Mouse (Mus musculus) right cerebral cortex, postnatal 36 days (tissue): ENCODE measurements around the gene Ehbp1.

Experiments used
- DNase-seq, 2 experiments: peaks; one replicate each; pipeline ENCODE4 v3.0.0; 2022; ENCODE audit warnings: low spot score in 2 of 2, mixed read lengths in 1 of 2

Ehbp1 gene

DNA sequence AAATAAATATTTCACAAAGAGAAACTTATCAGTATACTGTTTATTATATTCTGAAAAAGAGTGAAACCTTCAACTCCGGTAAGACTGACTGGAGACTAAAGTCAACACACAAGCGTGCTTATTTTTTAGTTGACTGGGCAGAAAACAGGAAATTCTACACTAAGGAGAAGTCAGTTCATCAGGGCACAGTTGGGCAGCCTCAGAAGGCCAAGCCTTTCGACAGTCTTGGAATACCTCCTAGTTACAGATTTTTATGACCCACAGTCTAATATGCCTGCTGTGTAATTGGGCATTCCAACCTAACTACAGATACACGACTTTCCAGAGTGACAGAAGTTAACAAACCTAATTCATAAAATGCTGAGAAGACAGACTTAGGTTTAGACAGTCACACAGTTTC is 145.3 kb downstream of the Ehbp1 start:
- DNase-seq = no peak

DNA sequence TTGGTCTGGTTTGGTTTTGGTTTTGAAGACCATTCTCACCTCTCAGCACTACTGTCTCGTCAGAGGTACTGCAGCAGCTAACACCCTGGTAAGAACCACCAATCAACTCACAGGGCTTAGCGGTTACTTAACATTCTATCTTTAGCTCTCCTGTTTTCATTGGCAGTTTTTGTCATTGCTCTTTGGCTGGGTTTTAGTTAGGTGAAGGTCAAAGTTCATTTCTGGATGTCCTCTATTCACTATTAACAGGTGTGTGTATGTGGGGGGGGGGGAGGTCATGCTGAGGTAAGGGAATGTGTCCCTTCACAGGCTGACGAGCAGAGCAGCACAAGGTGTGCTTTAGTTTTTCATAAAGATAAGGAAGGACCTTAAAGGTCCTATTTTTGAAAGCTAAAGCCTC is 147.5 kb downstream of the Ehbp1 start:
- no peak for DNase-seq

DNA sequence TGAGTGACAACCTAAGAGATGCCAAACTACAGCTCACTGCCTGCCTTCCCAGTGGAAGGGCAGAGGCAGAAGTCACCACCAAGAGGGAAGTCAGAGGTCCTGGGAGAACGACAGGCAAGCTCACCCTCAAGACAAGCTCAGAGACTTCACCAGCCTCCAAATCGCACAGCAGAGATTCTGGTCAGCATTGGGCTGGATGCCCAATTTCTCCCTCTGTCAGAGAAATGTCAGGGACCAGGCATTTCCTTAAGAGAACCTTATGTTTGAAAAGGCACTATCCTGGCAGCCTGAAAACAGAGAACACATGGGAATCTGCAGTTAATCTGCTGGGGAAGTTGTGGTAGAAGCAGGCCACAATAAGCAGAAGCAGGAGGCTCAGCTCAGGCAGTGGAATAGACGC is 151.5 kb downstream of the Ehbp1 start:
- no peak for DNase-seq

DNA sequence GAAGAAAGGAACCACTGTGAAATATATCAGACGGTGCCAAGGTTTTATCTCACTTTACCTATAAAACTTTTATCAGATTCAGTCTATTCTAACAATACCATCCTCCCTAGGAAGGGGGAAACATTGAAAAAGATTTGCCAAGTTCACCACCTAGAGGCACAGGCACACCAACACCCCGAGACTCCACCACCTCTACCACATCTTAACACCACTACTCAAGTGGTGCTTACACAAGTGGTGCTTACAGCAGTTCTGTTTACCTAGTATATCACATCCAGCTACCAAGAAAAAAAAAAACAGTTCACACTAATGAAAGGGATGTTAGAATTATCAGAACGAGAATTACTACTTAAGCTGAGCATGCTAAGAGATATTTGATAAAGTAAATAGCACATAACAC is 152.1 kb downstream of the Ehbp1 start:
- DNase-seq = no peak

DNA sequence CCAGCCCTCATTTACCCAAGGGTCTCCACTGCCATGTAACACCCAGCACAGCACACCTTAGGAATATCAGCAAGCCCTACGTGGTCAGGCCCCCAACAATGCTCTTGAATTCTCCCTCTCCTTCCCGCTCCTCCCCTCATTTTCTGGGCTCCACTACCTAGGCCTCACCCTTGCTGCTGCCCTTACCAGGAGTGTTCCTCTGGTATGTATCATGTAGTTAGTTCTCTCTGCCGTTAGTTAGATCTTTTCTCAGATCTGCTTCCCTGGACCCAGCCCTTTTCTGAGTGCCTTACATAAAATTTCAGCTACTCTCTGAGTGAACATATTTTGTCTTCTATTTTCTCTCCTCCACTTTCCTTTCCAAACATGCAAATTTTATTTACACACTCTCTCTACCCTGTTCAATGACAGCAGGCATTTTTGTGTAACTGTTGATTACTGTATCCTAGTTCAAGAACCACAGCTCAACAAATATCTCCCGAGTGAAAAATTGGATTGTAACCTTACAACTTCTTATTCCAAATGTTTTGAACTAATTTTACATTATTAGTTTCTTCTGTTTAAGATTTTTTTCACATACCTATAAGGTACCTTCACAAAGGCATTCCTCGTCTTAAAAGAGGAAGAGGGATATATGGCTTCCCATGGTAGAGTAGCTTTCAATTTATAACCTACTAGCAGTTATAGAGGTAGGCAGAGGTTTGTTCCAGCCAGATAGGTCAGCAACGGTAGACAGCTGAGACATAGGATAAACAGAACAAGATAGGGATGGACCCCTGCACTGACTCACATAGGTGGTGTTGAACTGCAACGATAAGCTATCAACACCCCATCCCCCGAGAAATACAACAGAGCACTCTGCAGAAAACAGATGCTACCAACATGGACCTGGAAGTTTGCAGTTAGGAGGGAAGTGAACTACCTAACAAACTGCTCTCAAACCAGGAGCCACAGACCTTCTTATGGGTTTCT is 160.3 kb downstream of the Ehbp1 start:
- DNase-seq = no peak

- no peak for DNase-seq
Observed at GRCm38 (mm10) chr11:22180146-22180545, 161.9 kb downstream of the Ehbp1 start.

- no peak for DNase-seq
Observed at GRCm38 (mm10) chr11:22178569-22178968, 163.5 kb downstream of the Ehbp1 start.

- DNase-seq = no peak
Observed at GRCm38 (mm10) chr11:22174311-22174710, 167.8 kb downstream of the Ehbp1 start.

GRCm38 (mm10) chr11:22170962-22171638 is 171.0 kb downstream of the Ehbp1 start:
- DNase-seq = no peak

DNA sequence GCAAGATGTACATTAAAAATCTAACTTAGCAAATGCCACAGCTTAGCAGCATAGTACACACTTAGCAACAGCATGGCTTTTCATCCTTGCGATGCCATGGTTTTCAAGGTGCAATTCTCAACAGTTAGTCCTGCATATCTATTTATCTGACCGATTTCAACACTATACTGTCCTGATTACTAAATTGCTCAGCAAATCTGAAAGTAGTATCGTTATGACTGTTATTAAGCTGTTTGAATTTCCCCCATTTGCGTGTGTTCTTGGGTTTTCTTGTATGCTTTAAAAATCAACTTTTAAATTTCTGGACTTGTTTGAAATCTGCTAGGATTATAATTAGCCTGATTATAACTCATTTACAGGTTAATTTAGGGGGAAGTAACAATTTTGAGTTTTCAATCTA is 184.2 kb downstream of the Ehbp1 start:
- no peak for DNase-seq

DNA sequence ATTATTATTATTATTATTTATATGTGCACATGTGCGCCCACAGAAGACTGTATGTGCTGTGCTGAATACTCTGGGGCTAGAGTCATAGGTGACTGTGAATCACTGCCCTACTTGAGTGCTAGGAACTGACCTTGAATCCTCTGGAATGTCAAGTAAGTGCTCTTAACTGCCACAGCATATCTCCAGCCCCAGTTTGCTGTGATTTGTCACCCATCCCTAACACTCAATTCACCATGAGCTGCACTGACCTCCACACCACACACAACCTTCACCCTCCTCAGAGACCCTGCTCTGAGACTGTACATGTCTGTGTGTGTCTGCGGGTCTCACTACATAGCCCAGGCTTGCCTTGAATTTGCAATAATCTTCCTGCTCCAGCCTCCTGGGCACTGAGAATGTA is 185.9 kb downstream of the Ehbp1 start:
- DNase-seq = no peak

DNA sequence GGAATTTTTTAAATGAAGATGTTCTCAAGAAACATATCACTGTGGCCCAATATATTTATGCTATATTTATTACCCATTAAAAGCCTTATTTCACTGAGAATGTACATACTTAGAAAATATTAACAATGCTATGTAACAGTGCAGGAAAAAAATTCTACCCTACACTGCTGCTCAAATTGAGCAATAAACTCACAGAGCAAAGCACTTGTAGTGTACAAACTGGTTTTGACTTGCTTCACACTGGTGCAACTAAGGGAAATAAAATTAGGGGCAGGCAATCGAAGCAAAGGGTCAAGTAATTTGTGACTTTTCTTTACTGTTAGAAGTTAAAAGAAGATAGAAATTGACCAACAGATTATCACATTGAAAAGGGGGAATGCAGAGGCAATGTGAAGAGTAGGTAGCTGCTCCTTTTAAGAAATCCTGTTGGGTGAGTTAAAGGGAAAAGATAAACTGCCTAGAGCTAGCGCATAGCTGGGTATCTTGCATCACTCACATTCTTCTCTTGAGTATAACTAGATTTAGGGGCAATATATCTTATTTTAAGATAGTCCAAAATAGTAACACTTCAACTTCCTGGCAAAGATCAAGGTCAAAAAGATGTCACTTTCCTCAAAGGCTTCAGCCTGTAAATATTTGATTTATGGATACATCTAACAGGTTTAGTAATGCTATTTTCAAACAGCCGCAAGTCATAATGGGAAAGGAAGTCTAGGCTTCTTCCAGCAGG is 186.6 kb downstream of the Ehbp1 start:
- DNase-seq = no peak

DNA sequence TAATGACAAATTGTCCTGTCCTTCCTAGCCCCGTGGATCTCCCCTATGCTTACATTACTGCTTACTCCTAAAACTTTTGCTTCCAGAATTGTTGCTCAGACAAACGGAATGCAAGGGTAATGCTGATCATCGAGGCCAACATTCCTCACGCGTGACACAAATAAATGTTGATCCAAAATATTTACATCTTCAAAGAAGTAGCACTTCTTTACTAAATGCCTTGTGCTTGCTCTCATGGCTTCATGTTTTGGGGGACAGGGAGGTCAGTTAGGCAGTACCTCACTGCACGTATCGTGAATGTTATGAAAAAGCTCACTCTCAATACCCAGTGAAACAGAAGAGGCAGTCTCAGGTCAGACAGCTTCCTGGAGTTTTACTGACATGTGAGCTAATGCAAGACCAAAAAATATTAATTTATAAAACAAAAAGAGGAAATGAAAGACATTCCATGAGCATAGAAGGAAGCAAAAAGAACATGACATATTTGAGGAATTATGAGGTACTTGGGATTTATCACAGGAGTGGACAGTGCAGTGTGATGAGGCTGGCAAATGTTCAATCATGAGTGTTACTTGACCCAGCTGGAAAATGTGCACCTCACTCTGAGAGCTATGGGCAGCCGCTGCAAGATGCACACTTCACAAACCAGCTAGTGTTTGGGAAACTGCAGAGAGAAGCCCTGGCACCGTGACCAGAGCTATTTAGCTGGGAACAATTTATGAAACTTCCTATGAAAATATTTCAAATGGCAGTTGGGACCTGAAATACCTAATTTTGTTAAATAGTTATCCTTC is 187.4 kb downstream of the Ehbp1 start:
- no peak for DNase-seq

DNA sequence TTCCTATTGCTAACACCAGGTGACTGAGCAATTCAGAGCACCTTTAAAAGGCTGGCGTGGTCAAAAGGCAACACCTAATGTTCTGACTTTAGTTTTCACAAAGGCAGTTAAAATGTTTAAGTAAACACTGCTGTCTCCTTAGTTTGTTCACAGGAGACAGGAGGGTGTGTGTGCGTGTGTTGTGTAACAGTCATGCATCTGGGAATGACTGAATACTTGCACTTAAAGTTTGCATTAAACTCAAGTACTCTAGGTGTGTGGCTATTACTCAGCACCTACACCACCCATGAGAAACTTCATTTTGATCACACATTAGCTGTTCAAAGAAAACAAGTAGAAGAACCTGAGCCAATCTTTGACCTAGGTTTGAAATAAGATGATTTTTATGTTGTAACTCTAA is 201.4 kb downstream of the Ehbp1 start:
- DNase-seq = no peak

DNA sequence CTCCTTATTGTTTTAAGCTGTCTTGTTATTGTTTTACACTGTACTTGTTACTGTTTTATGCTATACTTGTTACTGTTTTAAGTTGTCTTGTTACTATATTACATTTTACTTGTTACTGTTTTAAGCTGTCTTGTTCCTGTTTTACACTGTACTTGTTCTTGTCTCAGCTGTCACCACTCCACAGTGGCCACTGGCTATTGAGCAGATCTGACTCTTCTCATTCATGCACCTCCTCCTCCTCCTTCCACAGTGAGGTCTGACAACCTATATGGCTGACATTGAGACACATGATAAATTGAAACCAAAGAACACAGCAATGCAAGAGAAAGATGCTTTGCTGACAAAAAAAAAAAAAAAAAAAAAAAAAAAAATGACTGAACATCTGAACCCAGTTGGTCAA is 203.6 kb downstream of the Ehbp1 start:
- DNase-seq = no peak

DNA sequence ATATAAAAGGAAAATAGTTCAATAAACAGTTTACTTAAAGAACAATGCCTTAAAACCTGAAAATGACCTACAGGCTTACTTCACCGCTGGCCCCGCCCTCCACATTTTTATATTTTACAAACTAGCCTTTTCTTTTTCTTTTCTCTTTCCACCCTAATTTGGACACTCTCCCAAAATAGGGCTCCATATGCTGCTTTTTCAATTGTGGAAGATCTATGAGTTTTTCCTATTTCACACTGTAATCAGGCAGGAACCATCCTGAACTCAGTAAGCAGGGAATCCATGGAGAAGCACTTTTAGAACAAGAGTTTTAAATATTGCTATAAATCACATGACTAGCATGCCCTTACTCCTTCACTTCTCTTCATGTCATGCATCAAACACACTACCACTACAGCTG is 216.9 kb downstream of the Ehbp1 start:
- no peak for DNase-seq

DNA sequence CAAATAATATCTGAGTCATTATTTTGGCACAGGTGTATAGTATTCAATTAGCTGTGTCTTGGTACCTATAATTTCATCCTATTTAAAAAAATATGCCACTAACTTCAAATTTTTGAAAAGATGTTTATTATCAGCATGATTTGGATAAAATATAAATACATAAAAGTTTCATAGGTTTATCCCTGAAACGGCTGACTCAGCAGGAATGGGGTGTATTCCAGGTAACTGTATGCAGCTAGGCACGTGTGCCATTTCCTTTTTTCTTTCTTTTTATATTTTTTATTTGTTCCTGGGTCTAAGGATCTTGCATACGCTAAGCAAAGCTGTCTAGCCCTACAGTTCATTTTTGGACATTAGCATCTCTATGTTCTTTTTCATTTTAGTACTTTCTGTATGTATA is 223.2 kb downstream of the Ehbp1 start:
- DNase-seq = no peak

DNA sequence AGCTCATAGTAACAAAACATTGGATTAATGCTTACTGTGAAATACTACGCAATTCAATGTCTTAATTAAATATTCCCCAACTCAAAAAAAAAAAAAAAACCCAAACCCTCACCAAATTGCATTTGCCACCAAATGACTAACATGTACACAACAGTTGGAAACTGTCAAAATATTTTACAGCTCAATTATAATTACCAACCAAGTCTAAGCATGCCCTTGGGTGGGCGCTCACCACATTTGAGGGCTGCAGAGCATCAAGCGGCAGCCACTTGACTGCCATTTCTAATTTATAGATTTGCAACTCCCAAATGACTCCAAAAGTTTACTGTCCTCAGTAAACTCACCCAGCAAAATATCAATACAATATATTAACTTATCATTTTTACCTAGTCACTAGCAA is 229.9 kb downstream of the Ehbp1 start:
- DNase-seq = no peak

GRCm38 (mm10) chr11:22089346-22089745 is 252.7 kb downstream of the Ehbp1 start:
- DNase-seq = no peak

GRCm38 (mm10) chr11:22063352-22063751 is 278.7 kb downstream of the Ehbp1 start:
- no peak for DNase-seq

DNA sequence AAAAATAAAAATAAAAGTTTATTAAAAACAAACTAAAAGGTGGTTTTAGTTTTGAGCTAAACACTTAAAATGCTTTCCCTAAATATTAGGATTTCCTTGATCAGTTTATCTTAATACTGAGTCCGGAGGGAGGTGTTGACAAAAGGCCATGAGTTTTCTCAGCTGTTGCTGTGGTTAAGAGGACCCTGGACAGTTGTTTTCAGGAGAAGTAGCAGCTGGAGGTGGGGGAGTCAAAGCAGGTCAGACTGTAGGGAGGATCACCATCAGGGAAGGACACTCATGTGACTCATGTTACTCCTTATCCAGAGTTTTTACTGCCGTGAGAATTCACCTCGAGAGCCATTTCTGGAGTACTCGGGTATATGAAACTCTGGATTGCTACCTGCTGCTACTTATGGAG is 280.4 kb downstream of the Ehbp1 start:
- DNase-seq = no peak

- DNase-seq = no peak
Observed at GRCm38 (mm10) chr11:22057538-22057937, 284.6 kb downstream of the Ehbp1 start.
